24 mouse cellular contexts compared by ENCODE assay signal in the genomic region with DNA sequence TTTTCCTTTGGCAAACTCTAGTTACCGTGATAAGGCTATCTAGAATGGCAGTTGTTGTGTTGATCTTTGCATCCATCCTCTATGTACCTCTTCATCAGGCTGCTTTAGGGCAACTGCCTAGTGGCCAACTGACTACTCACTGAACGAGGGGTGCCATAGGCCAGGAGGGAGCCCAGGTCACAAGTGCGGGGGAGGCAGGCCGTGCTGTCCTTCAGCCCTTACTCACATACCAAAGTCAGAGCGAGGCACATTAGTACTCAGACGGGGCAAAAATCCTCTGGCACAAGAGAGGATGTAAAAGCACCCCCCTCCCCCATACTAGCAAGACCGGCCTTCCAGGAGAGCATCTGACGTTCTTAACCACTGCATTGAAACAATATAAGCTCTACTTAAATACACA. TPM values are rescaled to one million over a fixed set of nuclear protein-coding genes. Genes with fewer than 3 reads are reported as not detected.
DNase-seq lines count a peak whose midpoint lies in the region; ATAC-seq and TF ChIP-seq lines count a peak whose summit lies in the region.
"Had no signal": no experiment of that assay in that cellular context is flagged by ENCODE, and none has a peak within 500 bp of the region (broad histone marks: within the 10 kb centered on the region; RNA-seq: fewer than 3 reads in every experiment).

No protein-coding gene starts in this region.

- H3K27ac ChIP-seq in liver, embryonic 13.5 days, result no peak overlapping the region
- no peak overlapping the region for H3K27ac ChIP-seq in cerebellum, adult 2 months (ENCODE audit: insufficient read depth, low read length)
- H3K27ac ChIP-seq: embryonic facial prominence, embryonic 12.5 days; embryonic facial prominence, embryonic 15.5 days; forebrain, embryonic 10.5 days; forebrain, embryonic 12.5 days had no signal

- H3K9ac ChIP-seq in liver, embryonic 13.5 days, result no peak overlapping the region
- H3K9ac ChIP-seq: embryonic facial prominence, embryonic 12.5 days; embryonic facial prominence, embryonic 15.5 days; forebrain, embryonic 12.5 days had no signal

- no peak overlapping the region for H3K4me3 ChIP-seq in liver, embryonic 13.5 days (replicated peaks)
- no peak overlapping the region for H3K4me3 ChIP-seq in cerebellum, adult 2 months (replicated peaks; ENCODE audit: insufficient read depth, low read depth, low read length)
- H3K4me3 ChIP-seq: embryonic facial prominence, embryonic 12.5 days; embryonic facial prominence, embryonic 15.5 days; erythroblast, embryonic 14.5 days; forebrain, embryonic 10.5 days; forebrain, embryonic 12.5 days had no signal

- H3K36me3 ChIP-seq in liver, embryonic 13.5 days, result no peaks in the 10 kb centered on the region
- H3K36me3 ChIP-seq: embryonic facial prominence, embryonic 12.5 days; embryonic facial prominence, embryonic 15.5 days; forebrain, embryonic 10.5 days; forebrain, embryonic 12.5 days had no signal

- ATAC-seq in liver, embryonic 13.5 days (ENCODE audit: low read depth), result 0 out of 2 replicates have a peak, but pooled peaks have one; percentile 29
- peak; percentile 11; the same call in 1 of the 2 replicates for ATAC-seq in megakaryocyte progenitor cell, adult 5-6 weeks (replicated peaks; ENCODE audit: poor library complexity)
- ATAC-seq in megakaryocyte-erythroid progenitor cell, adult 5-6 weeks (replicated peaks; ENCODE audit: low FRiP score, low TSS enrichment, poor library complexity, severe bottlenecking), result peak; percentile 48
- ATAC-seq: forebrain, embryonic 14.5 days; forebrain, embryonic 16.5 days had no signal

- DNase-seq in heart, adult 11 months, result peak; percentile 73
- no peak for DNase-seq in heart, postnatal 4 days
- no peak for DNase-seq in liver, embryonic 13.5 days
- DNase-seq in liver, result no peak
- DNase-seq in cerebellum, adult 2 months, result no peak
- DNase-seq in cerebellum, postnatal 25 days, result no peak
- DNase-seq: adrenal gland, adult 2 months; adrenal gland, postnatal 10 days; adrenal gland, postnatal 25 days; cerebellum, adult 11 months; cerebellum, adult 18-20 months; cerebellum, adult 9-10 months; cerebellum, postnatal 10 days; cerebellum, postnatal 36 days; embryo, embryonic 11 days had no signal

- WGBS in liver, embryonic 13.5 days (ENCODE audit: insufficient replicate concordance), result 66% methylated on average over 8 of the region's 8 CpGs
- WGBS in cerebellum, adult 2 months, result 86% methylated on average over 8 of the region's 8 CpGs

- H3K9me3 ChIP-seq in liver, embryonic 13.5 days (replicated peaks), result no peaks in the 10 kb centered on the region
- H3K9me3 ChIP-seq: embryonic facial prominence, embryonic 12.5 days; embryonic facial prominence, embryonic 15.5 days; forebrain, embryonic 10.5 days; forebrain, embryonic 12.5 days had no signal

- TF ChIP-seq POLR2A in cerebellum, adult 2 months (IDR thresholded peaks at IDR 0.05; ENCODE audit: borderline replicate concordance, insufficient read depth, low read length), result no peak

- H3K4me1 ChIP-seq in liver, embryonic 13.5 days (replicated peaks), result no peaks in the 10 kb centered on the region; the same call in 1 of the 2 replicates
- no peaks in the 10 kb centered on the region for H3K4me1 ChIP-seq in cerebellum, adult 2 months (ENCODE audit: control insufficient read depth, insufficient read depth, low read length)
- H3K4me1 ChIP-seq: embryonic facial prominence, embryonic 12.5 days; embryonic facial prominence, embryonic 15.5 days had no signal

- no peaks in the 10 kb centered on the region for H3K27me3 ChIP-seq in liver, embryonic 13.5 days
- H3K27me3 ChIP-seq in cerebellum, adult 2 months (ENCODE audit: control insufficient read depth, insufficient read depth, low read length), result no peaks in the 10 kb centered on the region
- H3K27me3 ChIP-seq: embryonic facial prominence, embryonic 12.5 days; embryonic facial prominence, embryonic 15.5 days; forebrain, embryonic 12.5 days had no signal

- no peak overlapping the region for H3K4me2 ChIP-seq in liver, embryonic 13.5 days
- H3K4me2 ChIP-seq: embryonic facial prominence, embryonic 12.5 days; embryonic facial prominence, embryonic 15.5 days; forebrain, embryonic 12.5 days had no signal

- TF ChIP-seq CTCF in cerebellum, adult 2 months (IDR thresholded peaks at IDR 0.05; ENCODE audit: borderline replicate concordance, insufficient read depth, low read depth, low read length), result no peak

RNA-seq across cellular contexts. Expression of a gene that starts 7.2 kb away (rescaled TPM):
- total RNA-seq in heart, postnatal 4 days (2021), result 10 to 100 TPM; 17.7 to 19.8 TPM
- 2.5 and 2.9 TPM in 2 replicates for polyA plus RNA-seq in liver, embryonic 13.5 days (2015; fragmentation: Nextera tagmentation; extraction: Ambion mirVana)
- 17.5 and 22.3 TPM in 2 replicates for total RNA-seq in megakaryocyte progenitor cell, adult 5-6 weeks (2015)
- total RNA-seq in megakaryocyte progenitor cell, adult 5-6 weeks (2017), result 14.9 and 17.4 TPM in 2 replicates
- total RNA-seq in megakaryocyte-erythroid progenitor cell, adult 5-6 weeks (2014; fragmentation: Nextera tagmentation), result 12.5 and 15.9 TPM in 2 replicates
- total RNA-seq in megakaryocyte-erythroid progenitor cell, adult 5-6 weeks (2017), result 14.2 and 21.6 TPM in 2 replicates
- polyA plus RNA-seq in cerebellum, adult 2 months (2012; rRNA removed), result 10.3 and 12.2 TPM in 2 replicates
- polyA plus RNA-seq: erythroblast, embryonic 14.5 days had no signal
